Mouse (Mus musculus): ENCODE results near the gene Clcnkb.
A peak's percentile ranks its signal among the peaks of the same experiment; 100 is the strongest.

The Clcnkb gene

DNA sequence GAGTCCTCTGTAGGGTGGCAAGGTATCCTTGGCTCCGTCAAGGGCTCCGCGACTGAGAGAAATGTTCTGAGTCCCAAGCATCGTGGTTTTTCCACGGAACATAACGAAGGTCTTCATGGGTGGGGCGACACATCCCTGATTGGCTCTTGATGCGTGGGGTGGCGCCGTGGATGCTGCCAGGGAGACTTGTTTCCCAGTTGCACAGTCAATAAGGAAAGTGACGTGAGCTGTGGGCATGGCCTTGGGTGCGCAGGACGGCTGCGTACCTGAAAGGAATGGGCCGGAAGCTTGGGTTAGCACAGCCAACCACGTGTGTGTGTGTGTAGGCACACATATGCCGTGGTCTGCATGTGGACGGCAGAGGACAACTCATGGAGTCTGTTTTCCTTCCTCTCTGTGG lies 17.4 kb upstream of the Clcnkb start:
- DNase-seq: no peak

DNA sequence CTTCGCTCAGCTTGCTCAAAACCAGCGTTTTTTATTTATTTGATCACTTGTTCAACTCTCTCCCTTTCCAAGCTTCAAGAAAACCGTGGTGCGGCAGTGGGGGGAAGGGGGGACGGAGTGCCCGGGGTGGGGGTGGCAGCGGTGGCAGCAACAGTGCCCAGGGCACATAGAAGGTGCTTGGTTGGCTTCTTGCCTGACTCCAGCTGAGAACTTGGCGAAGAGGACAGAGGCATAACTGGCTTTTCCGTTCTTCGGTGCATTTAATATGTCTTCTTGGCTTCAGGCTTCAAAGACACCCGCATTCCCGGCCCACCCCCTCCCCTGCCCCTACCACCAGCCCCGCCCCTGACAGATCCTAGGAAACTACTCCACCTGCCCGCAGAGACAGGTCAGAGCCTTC lies 16.9 kb upstream of the Clcnkb start:
- DNase-seq: peak in 1 of 2 experiments; percentile 40

DNA sequence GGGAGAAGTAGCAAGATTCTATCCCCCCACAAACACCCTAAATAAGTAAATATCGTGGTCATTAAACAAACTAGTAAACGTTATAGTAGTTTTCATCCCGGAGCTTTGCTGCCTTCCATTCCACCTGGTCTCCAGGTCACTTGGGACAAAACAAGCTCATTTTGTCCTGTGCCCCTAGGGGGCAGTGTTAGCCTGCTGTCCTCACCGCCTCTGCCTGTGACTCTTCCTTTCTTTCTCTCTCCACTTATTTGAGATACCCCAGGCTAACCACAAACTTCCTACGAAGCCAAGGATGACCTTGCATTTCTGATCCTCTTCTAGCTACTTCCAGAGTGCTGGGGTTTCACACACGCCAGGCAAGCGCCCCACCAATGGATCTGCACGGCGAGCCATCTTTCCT lies 15.2 kb upstream of the Clcnkb start:
- peak; percentile 70 to 83 for DNase-seq

DNA sequence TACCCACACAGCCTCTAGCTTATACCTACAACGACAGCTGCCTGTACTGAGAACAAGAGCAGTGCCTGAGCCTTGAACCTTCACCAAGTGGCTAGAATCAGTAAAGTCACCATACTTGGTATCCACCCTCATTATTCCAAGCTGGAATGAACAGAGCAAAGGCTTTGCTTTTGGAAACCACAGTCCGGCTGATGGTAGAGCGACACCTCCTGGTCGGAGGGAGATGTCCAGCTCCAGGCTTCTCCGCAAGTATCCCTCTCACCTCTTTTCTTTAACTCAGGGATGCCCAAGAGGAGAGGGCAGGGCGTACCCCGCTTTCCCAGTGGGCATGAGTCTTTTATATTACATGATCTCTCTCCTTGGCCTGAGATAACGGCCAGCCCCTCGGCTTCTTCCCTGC lies 14.0 kb upstream of the Clcnkb start:
- peak; percentile 54 to 72 for DNase-seq

DNA sequence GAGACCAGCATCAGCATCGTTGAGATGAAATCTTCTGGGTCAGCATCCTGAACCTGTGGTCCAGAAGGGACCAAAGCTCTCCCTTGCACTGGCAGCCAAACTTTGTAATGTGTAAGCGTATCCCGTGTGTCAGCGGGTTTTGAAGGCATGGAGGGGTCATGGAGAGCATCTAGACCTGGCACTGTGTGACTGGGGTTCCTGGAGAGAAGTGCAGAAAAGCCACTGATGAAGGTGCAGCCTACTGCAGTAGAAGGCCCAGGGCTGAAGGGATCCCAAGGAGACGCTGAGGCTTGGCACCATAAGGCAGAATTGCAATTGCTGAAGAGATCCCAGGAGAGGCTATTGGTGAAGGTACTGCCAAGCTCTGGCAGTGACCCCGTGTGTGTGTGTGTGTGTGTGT lies 13.6 kb upstream of the Clcnkb start:
- DNase-seq: no peak

DNA sequence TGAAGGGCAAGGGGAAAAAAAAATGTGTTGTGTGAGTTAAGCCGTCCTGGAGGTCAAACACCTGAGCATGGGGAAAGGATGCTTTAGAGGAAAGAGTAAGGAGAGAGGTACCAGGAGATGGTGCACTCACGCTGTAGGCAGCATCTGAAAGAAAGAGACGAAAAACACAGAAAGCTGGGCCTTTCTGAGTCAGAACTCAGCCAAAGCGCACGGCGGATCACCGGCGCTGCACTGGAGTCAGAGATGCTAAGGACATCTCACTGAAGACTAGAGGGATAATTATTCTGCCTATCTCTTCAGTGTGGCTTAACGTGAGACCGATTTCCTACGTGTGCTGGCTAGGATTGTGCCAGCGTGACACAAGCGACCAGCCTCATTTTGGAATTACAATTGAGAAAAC lies 12.1 kb upstream of the Clcnkb start:
- DNase-seq: no peak

DNA sequence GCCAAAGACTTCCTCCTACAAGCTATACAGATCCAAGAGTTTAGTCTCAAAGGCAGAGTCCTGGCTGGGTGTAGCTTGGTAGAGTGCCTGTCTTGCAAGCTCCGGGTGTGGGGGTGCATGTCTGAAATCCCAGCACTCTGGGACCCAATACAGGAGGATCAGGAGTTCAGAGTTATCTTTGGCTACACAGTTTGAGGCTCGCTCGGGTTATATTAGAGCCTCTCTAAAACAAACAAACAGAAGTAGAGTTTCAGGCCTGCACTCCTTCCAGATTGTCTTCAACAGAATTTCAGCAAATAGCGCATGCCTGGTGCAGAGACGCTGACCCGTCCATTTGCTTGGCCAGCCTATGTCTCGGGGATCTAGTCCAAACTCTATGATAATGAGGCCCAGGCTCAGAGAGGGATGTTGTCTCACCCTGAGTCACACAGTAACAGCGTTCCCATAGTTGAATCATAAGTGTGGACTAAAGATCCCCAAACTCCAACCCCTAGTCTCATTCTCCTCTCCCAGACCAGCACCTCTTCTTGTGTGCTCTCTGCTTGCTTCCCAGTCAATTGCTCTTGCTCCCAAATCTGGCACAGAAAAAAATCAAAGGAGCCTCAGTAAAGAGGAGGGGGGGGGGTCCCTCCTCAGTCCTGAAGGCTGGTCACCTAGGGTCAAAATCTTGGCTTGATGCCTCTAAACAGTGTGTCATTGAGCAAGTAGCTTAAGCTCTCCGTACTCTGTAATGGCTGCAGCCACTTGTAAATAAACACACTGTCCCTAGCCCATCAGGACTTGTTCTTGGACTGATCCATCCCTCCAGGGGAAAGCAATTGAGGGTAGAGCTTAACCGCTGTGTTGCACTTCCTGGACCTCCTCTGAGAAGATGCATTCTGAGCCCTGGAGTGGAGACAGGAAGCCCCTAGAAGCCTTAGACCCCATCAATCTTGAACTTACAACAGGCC lies 11.3 kb upstream of the Clcnkb start:
- no peak for DNase-seq

DNA sequence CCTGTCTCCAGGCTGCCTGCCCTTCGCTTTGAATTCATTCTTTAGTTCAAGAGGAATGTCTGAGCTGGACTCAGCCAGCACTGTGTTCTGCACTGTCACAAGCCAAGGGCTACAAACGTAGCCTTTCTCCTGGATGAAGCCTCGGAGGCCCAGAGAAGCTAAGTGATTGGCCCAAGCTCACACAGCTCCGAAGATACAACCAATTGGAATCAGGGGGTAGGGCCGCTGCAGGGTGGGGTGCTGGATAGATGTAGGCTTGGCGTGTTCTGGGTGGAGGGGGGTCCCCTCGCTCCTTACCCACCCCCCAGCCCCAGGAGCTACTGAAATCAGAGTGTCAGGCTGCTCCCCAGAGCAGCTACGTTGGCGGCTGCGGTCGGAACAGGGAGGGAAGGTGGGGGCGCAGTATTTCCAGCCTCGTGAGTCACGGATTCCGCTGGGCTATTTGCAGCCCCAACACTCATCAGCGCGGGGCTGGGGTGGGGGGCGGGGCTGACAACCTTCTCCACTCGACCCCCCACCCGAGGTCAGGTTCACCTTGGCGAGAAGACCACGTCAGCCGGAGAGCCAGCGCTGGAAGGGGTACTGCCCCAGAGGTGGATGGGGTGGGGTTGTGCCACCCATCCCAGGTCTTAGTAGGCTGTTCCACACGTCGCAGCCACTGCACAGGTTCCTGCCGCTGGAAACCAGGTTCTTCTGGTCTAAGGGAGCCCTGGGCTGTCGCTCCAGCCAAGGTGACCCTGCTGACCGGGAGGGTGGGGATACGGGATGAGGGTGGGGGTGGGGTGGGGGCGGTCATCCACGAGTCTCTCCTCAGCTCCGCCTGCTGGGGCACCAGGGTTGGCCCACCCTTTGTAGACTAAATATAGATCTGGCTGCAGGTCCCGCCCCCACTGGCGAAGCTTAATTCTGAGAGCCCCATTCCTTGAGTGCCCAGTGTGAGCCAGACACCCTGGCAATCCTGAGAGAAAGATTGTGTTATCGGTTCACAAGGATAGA lies 10.0 kb upstream of the Clcnkb start:
- DNase-seq: peak; percentile 61 to 80

DNA sequence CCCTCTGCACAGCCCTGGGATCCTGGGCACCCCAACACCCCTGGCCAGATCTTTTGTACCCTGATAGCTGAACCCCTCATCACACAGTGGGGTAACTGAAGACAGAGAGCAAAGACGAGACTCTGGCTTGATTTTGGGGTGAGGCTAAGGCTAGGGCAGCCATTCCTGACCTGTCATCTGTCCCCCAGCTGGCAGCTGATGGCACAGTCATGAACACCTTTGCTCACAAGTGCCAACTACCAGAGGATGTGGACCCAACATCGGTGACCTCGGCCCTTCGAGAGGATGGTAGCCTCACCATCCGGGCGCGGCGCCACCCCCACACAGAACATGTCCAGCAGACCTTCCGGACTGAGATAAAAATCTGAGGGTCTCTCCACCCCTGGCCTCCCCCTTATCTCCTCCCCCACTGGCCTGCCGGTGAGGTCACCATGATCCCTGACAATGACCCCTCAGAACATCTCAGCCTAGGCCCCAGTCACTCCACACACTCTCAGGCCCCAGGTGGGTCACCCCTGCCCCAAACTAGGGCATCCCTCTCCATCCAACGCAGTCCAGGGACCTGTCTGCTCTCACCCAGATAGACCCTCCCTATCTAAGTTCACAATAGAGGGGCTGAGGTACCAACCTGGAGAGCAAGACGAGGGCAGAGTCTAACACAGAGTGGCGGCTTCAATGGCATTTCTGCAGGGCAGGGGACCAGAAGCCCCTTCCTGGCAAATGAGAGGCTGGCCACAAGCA lies 8.0 kb upstream of the Clcnkb start:
- no peak for DNase-seq

DNA sequence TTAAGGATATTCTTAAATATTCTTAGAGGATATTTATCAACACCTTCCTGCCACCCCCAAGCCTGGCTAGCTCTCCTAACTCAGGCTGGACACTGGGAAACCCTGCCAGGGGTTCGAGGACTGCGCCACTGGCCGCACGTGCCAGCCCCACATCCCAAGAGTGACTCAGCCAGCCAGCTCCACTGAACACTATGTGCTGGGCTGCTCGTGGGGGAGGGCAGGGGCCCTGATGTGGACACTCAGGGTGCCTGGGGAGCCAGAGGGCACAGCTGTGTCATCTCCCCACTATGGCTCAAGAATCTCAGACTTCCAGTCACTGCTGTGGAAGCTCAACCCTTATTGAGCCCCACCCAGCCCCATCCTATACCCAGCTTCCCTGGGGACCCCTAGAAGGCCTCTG lies 7.5 kb upstream of the Clcnkb start:
- no peak for DNase-seq

DNA sequence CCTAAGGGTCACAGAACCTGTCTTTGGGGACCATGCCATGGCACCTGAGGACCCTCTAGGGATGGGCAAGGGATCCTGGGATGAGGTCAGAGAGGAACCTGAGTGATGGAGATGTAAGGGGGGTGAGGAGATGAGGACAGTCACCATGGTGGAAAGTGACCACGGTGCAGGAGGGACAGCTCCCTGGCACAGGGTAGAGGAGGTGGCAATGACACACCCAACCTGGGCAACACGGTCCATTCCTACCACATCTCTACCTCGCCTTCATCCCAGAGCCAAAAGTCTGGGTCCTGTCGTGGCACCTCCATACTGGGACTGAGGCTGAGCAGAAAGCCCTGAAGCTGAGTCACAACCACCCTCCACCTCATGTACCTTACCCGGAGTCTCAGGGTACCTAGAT lies 7.0 kb upstream of the Clcnkb start:
- no peak for DNase-seq

DNA sequence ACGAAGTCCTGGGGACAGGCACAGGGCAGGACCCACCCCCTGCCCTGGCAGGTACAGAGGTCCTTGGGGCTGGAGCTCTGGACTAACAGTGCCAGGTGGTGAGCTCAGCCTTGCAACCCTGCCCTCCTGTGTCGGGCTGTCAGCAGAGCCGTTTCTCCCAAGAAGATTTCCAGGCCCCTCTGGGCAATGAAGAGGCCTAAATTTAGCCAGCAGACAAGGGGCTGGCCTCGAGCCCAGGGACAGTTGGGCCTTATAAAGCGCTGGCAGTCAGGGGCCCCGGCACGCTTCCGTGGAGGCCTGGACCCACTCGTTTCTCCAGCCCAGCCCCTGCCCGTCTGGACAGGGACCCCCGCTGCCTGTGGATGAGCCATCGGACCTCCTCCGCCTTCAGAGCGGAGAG lies 5.6 kb upstream of the Clcnkb start:
- no peak for DNase-seq

DNA sequence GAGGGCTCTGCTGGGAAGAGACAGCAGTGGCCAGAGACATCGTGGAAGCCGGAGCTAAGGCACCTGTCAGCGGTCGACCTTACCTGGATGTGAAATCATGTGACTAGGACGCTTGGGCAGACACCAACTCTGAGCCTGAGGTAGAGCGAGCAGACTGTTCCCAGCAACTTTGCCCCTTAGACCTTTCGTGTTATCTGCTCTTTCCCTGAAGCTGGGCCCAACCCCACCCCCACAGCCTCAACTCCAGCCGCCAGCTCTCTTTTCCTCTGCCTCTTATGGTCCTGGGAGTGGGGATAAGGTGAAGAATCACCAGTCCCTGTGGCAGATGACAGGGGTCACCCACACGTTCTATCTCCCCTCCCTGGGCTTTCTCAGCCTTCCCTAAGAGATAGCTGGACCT lies 5.1 kb upstream of the Clcnkb start:
- DNase-seq: no peak

DNA sequence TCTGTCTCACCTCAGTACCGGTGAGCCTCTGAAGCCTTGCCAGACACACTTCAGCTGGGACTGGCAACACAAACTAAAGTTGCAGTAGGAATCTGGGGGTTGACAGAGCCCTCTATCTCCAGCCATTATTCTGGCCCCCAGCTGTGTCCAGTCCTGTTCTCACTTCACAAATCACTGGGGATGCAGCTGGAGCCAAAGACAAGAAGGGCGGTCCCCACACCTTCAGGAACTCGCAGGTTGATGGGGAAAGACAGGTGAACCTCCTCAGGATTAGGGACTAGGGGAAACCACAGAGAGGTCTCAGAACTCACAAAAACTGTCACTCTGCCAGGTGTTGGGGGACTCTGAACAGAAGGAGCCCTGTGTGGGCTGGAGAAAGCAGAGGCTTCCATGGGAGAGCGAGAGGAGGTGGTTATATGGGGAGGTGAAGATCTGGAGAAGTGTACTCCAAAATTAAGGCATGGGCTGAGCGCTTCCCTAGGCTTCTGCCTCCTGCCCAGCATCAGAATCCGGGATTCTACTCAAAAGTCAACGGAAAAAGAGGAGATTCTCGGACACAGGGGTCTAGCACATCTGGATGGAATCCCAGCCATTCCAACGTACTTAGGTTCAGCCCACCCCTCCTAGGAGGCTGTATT lies 4.5 kb upstream of the Clcnkb start, which contains the start of gene Hspb7:
Gene Hspb7, plus strand, starts transcription at position 588 of the 638 bp plus-strand sequence.
- DNase-seq: no peak

DNA sequence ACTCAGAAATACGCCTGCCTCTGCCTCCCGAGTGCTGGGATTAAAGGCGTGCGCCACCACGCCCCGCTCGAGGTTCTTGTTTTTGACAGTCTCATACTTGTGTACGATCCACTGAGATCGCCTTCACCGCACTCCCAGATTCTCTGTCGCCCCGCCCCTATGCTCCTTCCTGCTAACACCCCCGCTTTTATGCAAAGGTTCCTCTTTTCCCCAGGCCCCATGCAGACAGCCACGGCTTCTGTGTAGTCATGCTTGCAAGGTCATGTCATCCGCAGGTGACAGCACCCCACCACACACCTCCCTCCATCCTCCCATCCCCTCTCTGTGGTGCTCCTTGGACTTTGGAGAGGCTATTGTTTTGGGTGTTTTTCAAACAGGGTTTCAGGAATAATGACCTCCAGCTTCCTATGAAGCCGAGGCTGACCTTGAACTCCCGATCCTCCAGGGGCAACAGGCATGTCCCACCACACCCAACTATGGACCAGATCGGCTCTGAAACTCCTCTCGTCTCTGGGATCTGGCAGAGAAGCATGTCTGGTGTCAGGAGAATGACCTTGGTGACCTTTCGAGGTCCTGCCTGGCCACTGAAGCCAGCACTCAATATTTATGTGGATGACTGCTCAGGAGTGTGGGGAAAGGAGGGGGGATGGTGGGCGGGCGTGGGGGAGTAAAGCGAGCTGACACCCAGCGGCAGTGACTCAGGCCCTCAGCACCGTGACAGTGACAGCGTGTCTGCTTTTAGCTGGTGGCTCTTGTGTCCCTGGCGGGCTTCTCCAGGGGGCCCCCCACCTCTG lies 3.8 kb upstream of the Clcnkb start:
- DNase-seq: no peak

DNA sequence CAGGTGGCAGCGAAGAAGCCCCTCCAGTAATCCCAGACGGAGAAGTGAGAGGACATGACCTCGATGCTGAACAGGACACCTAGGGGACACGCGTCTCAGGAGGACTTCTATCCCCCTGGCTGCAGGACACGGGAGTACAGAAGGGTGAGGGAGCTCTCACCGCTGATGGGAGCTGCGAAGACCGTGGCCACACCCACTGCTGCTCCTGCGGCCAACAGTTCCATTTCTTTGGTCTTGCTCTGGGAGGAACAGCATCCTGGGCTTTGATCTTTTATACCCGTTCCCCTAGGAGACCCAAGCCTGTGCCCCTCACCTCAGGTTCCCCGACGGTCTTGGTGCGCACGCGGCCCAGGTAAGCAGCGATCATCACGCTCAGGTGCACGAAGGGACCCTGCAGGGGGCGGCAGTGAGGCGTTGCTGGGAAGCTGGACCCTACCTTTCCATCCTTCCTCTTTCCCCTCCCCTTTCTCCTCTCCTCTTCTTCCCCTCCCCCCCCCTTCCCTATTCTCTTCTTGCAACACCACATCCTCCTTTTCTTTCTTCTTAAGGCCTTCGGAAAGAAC lies 4.3 kb downstream of the Clcnkb start:
- DNase-seq: no peak

DNA sequence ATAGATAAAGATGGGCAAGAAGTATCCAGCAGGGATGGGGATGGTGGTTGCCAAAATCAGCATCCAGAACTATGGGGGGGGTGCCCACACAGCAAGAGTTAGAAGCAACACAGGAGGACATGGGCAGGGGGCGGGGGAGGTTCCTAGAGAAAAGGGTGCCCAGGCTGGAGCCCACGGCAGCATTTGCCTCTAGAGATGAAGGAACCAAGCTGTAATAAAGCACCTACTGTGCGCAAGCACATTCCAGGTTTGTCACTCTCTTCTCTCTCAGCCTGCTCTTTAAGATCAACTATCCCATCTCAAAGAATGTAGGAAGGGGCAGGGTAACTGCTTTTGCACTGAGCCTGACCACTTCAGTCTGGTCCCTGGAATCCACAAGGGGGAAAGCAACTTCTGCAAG lies 7.2 kb downstream of the Clcnkb start:
- no peak for DNase-seq

DNA sequence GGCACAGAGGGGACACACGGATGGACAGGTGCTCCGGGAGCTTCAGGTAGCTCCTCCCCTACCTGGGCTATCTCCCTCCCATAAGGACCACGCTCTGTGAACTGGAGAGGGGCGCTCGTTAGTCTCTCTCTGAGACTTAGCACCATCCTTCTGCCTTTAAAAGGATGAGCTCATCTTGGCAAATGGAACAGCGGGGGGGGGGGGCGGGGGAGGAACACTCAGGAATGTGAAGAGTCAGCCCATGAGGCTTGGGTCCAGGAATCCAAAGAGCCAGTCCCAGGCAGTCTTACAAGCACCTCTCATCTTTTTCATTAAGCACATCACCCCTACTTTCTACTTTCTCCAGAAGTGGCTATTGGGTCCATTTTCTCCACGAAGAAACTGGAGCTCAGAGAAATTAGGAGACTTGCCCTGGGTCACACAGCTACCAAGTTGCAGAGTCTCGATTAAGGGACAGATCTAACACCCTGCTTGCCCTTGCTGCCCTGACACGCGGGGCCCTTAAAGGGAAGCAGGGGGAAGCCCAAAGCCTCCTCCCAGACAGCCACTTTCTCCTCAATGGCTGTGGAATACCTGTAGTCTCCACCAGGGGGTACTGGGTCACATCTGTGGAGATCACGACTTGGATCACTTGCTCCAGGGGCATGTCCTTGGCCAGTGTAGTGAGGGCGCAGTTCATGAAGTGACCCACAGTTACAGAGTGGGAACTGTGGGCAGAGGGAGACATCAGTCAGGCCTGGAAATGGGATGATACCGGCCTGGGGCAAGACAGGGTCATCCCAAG lies 9.1 kb downstream of the Clcnkb start:
- DNase-seq: peak; percentile 54 to 55

DNA sequence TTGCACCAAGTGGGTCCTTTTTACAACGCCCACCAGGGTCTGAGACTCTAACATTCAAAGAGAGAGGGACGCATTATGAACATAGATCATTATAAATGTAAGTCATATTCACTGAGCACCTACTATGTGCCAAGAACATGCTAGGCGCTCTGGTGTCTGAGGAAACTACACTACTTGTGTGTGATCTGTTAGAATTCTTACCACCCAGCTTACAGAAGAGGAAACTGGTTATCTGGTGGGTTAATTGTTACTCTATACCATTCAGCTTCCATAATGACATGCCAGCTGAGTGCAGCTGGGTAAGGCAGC lies 10.5 kb downstream of the Clcnkb start:
- no peak for DNase-seq

DNA sequence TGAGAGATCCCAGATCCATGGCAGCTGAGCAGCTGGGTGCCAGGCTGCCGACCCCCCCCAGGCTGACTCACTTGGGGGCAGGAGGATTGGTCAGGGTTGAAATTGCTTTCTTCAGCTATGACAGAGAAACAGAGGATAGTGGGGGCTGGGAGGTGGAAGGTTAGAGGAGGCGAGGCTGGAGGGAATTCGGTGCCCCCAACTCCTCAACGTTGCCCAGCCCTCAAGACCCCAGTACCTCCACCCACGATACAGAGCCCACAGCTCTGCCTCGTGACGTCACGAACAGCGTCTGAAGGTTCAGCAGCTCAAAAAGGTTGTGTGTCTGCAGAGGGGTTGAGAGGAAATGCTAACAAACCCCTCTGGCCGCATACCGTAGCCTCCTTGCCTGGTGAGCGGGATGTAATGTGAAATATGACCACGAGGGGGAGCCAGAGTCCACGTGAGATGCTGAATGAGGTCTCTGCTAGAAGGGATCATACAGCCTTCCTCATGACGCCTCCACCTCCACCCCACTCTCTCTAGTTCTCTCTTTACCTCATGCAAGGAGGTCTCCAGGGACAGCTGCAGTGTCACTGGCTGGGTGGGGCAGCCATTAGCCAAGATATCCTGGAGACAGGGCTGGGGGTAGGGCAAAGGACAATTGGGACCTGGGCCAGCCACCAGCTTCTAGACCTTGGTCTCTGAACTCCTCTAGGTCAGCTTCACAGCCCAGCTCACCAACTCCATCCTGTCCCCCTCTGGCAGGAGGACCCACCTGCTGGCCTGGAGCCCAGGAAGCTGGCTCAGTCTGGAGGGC lies 11.1 kb downstream of the Clcnkb start:
- DNase-seq: peak; percentile 79 to 91
